Mouse (Mus musculus) CH12.LX (cell line): ENCODE data around the gene Amigo1. TPM values are rescaled to one million over a fixed set of nuclear protein-coding genes. Genes with fewer than 3 reads are reported as not detected.

Experiments used
- DNase-seq: peaks from one replicate; pipeline ENCODE4 v3.0.0-alpha.2; 2013; ENCODE audit errors: extremely low read depth
- H3K27ac ChIP-seq: 2 replicates; pipeline ENCODE4 v1.5.1; 2012; ENCODE audit warnings: low read depth, mild to moderate bottlenecking, control low read depth, moderate library complexity; ENCODE audit not compliant: insufficient read depth
- H3K27me3 ChIP-seq: replicated peaks from 2 replicates; pipeline ENCODE3; 2012; ENCODE audit warnings: inconsistent platforms
- H3K36me3 ChIP-seq, 2 experiments: replicated peaks in 1 of 2; 2 replicates each; pipeline versions ENCODE3 to v1.6.1; 2012; ENCODE audit warnings: inconsistent platforms in 1 of 2, low read length in 1 of 2, mild to moderate bottlenecking in 1 of 2, mixed read lengths in 1 of 2, moderate library complexity in 1 of 2; ENCODE audit not compliant: control insufficient read depth in 1 of 2, insufficient read depth in 1 of 2
- H3K4me1 ChIP-seq, 2 experiments: 2 replicates each; pipeline ENCODE4 v1.6.1; 2012; ENCODE audit warnings: inconsistent platforms in 1 of 2, moderate library complexity in 1 of 2; ENCODE audit not compliant: insufficient read depth in 2 of 2, control insufficient read depth in 1 of 2
- H3K4me2 ChIP-seq: 2 replicates; pipeline ENCODE4 v1.6.1; 2012; ENCODE audit warnings: low read depth, mild to moderate bottlenecking, control low read depth; ENCODE audit not compliant: poor library complexity, insufficient read depth, severe bottlenecking
- H3K4me3 ChIP-seq, 3 experiments: fragments of 150-350 bp in 1 of 3; sonication (generic) in 1 of 3; replicated peaks in 1 of 3; 2 replicates each; pipeline versions ENCODE3 to v1.5.1; 2011 to 2012; ENCODE audit warnings: low read depth in 2 of 3, low read length in 2 of 3, mild to moderate bottlenecking in 2 of 3, moderate library complexity in 2 of 3, control low read depth in 1 of 3, improper control_type of control experiment in 1 of 3, inconsistent platforms in 1 of 3, mixed read lengths in 1 of 3; ENCODE audit not compliant: poor library complexity in 1 of 3
- H3K79me2 ChIP-seq: replicated peaks from 2 replicates; pipeline ENCODE4 v1.6.1; 2012; ENCODE audit warnings: mild to moderate bottlenecking, moderate library complexity; ENCODE audit not compliant: control insufficient read depth, poor library complexity, insufficient read depth, severe bottlenecking; ENCODE audit errors: extremely low read depth
- H3K9ac ChIP-seq: 2 replicates; pipeline ENCODE4 v1.6.1; 2012; ENCODE audit warnings: low read depth, mild to moderate bottlenecking, control low read depth, moderate library complexity; ENCODE audit not compliant: insufficient read depth
- H3K9me3 ChIP-seq: replicated peaks from 2 replicates; pipeline ENCODE3; 2012; ENCODE audit warnings: low read length, inconsistent platforms, mixed read lengths
- CTCF ChIP-seq, 2 experiments: IDR thresholded peaks in 1 of 2; conservative IDR thresholded peaks in 1 of 2; 2 replicates each; pipeline ENCODE4 v1.5.1; 2011 to 2012; ENCODE audit warnings: low read depth in 2 of 2, low read length in 2 of 2, improper control_type of control experiment in 1 of 2, inconsistent platforms in 1 of 2, mild to moderate bottlenecking in 1 of 2, moderate library complexity in 1 of 2
- EP300 ChIP-seq: IDR thresholded peaks from 2 replicates; pipeline ENCODE4 v1.6.1; 2011; ENCODE audit warnings: low read length, improper control_type of control experiment
- GABPA ChIP-seq: IDR thresholded peaks from 2 replicates; pipeline ENCODE4 v1.6.1; 2012; ENCODE audit warnings: low read depth, low read length, improper control_type of control experiment, inconsistent platforms; ENCODE audit not compliant: insufficient replicate concordance
- IRF4 ChIP-seq: IDR thresholded peaks from 2 replicates; pipeline ENCODE4 v1.6.1; 2014; ENCODE audit warnings: low read depth, mild to moderate bottlenecking, inconsistent platforms, low read length, improper control_type of control experiment
- JUND ChIP-seq: conservative IDR thresholded peaks from 2 replicates; pipeline ENCODE4 v1.6.1; 2011; ENCODE audit warnings: low read depth, low read length, improper control_type of control experiment
- NRF1 ChIP-seq: IDR thresholded peaks from 2 replicates; pipeline ENCODE4 v1.6.1; 2014; ENCODE audit warnings: low read depth, mild to moderate bottlenecking, inconsistent platforms, low read length, improper control_type of control experiment, moderate library complexity
- PAX5 ChIP-seq: IDR thresholded peaks from 2 replicates; pipeline ENCODE4 v1.6.1; 2012; ENCODE audit warnings: low read length, inconsistent platforms, mixed read lengths
- SIN3A ChIP-seq: IDR thresholded peaks from 2 replicates; pipeline ENCODE4 v1.6.1; 2012; ENCODE audit warnings: low read length, improper control_type of control experiment, inconsistent platforms
- TBP ChIP-seq: conservative IDR thresholded peaks from 2 replicates; pipeline ENCODE4 v1.6.1; 2011; ENCODE audit warnings: low read depth, low read length, improper control_type of control experiment
- UBTF ChIP-seq: IDR thresholded peaks from 2 replicates; pipeline ENCODE4 v1.6.1; 2012; ENCODE audit warnings: low read depth, mild to moderate bottlenecking, inconsistent platforms, low read length, improper control_type of control experiment, moderate library complexity
- USF1 ChIP-seq: IDR thresholded peaks from 2 replicates; pipeline ENCODE4 v1.6.1; 2014; ENCODE audit warnings: low read depth, mild to moderate bottlenecking, inconsistent platforms, low read length, improper control_type of control experiment
- ZKSCAN1 ChIP-seq: IDR thresholded peaks from 2 replicates; pipeline ENCODE4 v1.6.1; 2012; ENCODE audit warnings: low read depth, inconsistent platforms, low read length, improper control_type of control experiment, borderline replicate concordance
- ZNF384 ChIP-seq: IDR thresholded peaks from 2 replicates; pipeline ENCODE4 v1.6.1; 2012; ENCODE audit warnings: low read depth, low read length, improper control_type of control experiment, inconsistent platforms
- dilution Hi-C: fragments of 300-500 bp; cut with MboI; formaldehyde crosslinking; loops from 2 replicates; pipeline ENCODE4 v1.14.3; 2020; ENCODE audit warnings: low sequenced_read_pairs; ENCODE audit not compliant: extremely low pct_unique_long_range_greater_than_20kb, extremely low pct_ligation_motif_present
- in situ Hi-C: fragments of 300-500 bp; cut with MboI; formaldehyde crosslinking; loops from 3 replicates; pipeline ENCODE4 v1.14.3; 2019; ENCODE audit warnings: low sequenced_read_pairs, low pct_ligation_motif_present, low pct_unique_long_range_greater_than_20kb, mixed read lengths
- polyA plus RNA-seq: library from polyadenylated mRNA; unstranded; fragments of >175 nt; gene quantifications from 2 replicates; pipeline ENCODE4 v1.2.1, GENCODE M21; 2012; ENCODE audit warnings: low read depth; ENCODE audit not compliant: insufficient read length
- total RNA-seq, 2 experiments: library from RNA; depleted of rRNA; stranded (reverse); fragments of 300-350 nt in 1 of 2; fragments of >200 nt in 1 of 2; gene quantifications; 2 replicates each; pipeline ENCODE4 v1.2.3; 2012 to 2014

Gene Amigo1
- total and polyA plus RNA-seq, 3 experiments, result 0.21 to 0.59 TPM; not detected in 1

GRCm38 (mm10) chr3:108178756-108179715, 7.1 kb upstream of the Amigo1 start:
- in situ Hi-C loops, result no loop called here
- dilution Hi-C loops, result no loop called here
- TF ChIP-seq NRF1 (no peak), ZKSCAN1 (no peak), EP300 (no peak), IRF4 (no peak), USF1 (no peak), GABPA (no peak), CTCF (conservative IDR thresholded peaks at IDR 0.05 in 1 of 2, IDR thresholded peaks at IDR 0.05 in 1 of 2; ENCODE audit: low read depth in 2 of 2, low read length in 2 of 2) (peak in 1 of 2 experiments; percentile 20; a peak in 2 of 4 replicates), PAX5 (no peak)

GRCm38 (mm10) chr3:108180514-108180913, 5.6 kb upstream of the Amigo1 start:
- no peak for DNase-seq
- H3K9me3 ChIP-seq, result peaks cover 4% of the 10 kb centered on the region
- no peak overlapping the region for H3K27ac ChIP-seq
- no peak overlapping the region for H3K4me2 ChIP-seq
- TF ChIP-seq SIN3A (no peak), TBP (no peak), JUND (no peak), ZNF384 (no peak), UBTF (no peak), USF1 (no peak), ZKSCAN1 (no peak)
- TF ChIP-seq, all 38 proteins: peak for 0
- H3K4me3 ChIP-seq, result no peak overlapping the region
- H3K4me1 ChIP-seq, result no peaks in the 10 kb centered on the region; a peak in 1 of 4 replicates
- H3K79me2 ChIP-seq, result no peaks in the 10 kb centered on the region
- dilution Hi-C loops, result no loop called here
- H3K9ac ChIP-seq, result no peak overlapping the region
- in situ Hi-C loops, result no loop called here
- H3K27me3 ChIP-seq, result peaks cover 34% of the 10 kb centered on the region
- H3K36me3 ChIP-seq, result no peaks in the 10 kb centered on the region

More at GRCm38 (mm10) chr3:108178756-108179715, 7.1 kb upstream of the Amigo1 start:
- Histone ChIP-seq H3K27ac (no peak overlapping the region), H3K9ac (no peak overlapping the region), H3K4me2 (no peak overlapping the region), H3K4me3 (no peak overlapping the region), H3K9me3 (peaks cover 4% of the 10 kb centered on the region), H3K79me2 (no peaks in the 10 kb centered on the region), H3K27me3 (peaks cover 29% of the 10 kb centered on the region), H3K36me3 (no peaks in the 10 kb centered on the region), H3K4me1 (no peaks in the 10 kb centered on the region)
- DNase-seq, result no peak
